Mouse (Mus musculus) cerebellum, adult 9-10 months (tissue): ENCODE measurements at regions not wholly inside any gene's neighbourhood (a gene's known extent, or its start where the extent isn't known, plus 50 kb on each side); places are given as distances from the start of the nearest gene placed in this dataset.

ENCODE experiments used
- DNase-seq: peaks from one replicate; pipeline ENCODE4 v3.0.0; 2022

DNA sequence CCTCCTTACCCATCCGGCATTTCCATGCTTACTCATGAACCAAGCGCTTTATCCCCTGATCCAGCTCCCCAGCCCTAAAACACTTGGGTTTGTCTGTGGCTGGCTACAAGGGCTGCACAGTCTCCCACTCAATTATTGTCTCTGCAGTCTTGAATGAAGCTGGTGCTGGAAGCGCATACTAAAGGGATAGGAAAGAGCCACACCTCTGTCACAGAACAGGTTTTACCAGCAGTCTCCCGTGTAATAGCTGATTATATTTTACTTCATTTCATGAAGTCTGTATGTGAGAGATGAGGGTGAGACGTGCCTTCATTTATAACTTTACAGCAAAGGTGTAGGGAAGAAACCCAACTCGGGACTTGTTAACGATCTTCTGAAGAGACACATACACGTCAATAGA is 167.0 kb upstream of the Adgrl2 start:
- DNase-seq: no peak

DNA sequence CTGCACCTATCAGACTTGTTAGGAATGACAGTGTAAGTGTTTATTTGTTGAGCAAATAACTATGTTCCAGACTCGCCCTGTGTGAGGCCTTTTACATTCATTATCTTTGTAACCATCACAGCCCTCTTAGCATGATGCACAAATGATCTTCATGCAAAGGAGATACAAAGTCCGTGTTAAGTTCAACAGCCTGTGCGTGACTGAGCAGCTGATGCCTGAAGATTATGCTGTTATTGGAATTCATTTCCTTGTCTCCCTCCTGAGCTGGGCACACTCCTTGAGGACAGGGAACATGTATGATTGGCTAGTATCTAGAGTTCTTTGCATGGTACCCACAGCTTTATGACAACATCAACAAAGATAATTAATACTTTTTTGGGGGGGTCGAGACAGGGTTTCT is 162.0 kb upstream of the Adgrl2 start:
- DNase-seq: no peak

DNA sequence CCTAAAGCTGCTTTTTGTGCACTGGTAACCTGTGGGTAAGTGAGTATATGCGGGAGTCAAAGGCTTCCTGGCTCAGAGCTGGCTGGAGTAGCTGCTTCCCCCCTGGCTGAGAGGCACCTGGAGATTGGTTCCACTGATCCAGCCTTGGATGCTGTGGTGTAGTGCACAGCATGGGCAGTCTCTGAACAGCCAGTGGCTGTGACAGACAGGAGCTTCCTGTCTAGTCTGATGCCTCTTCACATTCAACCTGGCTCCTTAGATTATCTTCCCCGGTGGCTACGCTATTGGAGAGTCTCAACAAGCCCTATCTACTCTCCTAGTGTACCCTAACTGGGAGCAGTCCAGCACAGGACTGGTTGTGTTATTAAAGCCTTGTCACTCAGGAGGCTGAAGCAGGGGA is 160.4 kb upstream of the Adgrl2 start:
- no peak for DNase-seq

DNA sequence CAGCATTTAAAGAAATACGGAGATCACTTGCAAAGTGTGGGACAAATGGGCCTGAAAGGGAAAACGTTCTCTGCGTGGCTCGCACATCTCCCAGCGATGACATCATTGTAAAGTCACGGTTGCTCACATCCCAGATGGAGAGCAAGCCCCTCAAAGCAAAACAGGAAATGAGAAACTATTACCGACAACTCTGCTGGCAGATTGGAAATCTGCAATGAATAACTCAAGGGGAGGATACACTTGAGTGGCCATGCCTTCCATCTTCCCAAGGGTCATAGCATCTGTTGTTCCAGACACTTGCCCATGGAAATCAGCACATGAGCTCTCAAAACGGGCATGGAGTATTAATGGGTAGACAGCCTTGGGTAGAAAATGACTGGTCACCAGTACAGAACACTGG is 158.3 kb upstream of the Adgrl2 start:
- DNase-seq: no peak

DNA sequence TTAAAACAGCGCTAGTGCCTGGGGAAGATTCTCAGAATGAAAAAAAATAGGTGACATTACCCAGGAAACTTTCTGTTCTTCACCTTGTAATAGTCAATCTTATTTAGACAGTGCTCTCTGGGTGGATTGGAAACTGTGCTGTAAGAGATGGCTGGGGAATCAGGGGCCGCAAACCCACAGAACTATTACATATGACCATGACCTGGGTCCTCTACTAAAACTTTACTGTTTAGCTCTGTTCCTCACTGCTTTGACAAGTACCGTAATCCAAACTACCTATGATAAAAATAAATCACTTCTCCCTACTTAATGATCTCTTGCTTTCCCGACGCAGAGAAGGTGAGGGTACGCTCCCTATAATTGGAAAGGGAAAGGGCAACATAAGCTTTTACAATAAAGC is 157.6 kb upstream of the Adgrl2 start:
- DNase-seq: no peak

DNA sequence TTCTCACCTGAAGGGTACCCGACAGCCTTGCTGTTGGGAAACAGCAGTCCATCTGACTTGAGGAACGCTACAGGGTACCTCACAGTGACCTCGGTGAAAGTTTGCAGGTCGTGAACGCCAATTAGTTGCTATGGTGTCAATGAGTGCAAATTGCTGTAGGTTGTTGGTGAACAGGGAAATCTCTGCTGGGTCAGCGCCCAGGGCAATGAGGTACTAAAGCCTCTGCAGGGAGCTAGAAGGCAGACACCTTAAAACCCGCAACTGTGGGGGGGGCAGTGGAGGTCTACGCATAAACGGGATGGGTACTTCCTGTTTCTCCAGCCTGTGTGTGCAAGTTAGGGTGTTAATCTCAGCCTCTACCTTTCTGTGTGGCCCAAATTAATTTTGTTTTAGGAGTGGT is 156.3 kb upstream of the Adgrl2 start:
- DNase-seq: no peak

DNA sequence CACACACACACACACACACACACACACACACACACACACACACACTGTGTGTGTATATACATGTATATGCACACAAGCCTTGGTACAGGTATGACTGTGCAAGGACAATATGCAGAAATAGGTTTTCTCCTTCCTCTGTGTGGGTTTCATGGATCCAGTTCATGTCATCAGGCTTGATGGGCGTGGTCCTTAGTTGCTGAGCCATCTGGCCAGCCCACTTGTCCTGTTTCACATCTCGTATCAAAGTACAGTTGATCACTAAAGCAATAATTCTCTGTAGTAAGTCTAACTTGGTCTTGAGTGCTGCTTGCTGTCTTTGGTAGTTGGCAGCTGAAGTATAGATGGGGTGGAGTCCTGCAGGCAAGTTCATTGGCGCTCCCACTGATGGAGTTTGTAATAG is 150.1 kb upstream of the Adgrl2 start:
- no peak for DNase-seq

DNA sequence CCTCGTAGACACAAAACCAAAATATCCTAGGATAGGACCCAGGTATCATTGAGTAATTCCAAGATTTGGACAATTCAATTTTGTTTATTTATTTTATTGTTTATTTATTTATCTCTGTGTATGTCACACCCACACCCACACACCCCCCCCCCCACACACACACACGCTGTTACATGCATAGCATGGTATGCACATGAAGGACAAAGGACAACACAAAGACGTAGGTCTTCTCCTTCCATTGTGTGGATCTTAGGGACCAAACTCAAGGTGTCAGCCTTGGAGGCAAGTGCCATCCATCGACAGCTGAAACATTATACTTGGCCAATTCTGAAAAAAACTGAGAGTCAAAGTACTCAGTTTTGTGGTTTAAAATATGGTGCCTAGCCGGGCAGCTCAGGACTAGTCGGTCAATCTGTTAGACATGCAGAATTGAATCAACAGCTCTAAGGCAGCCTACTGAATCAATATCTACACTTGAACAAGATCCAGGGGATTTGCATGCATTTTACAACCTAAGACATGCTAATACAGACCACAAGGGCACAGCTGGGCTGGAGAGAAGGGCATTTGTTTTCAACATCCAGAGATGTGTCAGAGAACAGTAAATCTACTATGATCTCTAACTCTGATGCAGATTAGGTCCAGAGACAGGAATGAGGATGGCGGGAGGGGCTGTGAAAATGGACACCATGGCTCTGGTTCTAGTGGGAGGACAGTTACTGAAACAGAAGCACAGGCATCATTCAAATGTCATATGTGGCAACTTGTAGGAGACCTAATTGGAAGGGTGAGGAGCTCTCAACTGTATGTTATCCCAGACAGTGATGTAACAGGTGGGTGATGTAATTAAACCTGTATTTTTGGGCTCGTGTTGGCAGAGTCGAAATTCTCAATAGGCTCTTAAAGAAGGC is 143.9 kb upstream of the Adgrl2 start:
- no peak for DNase-seq

DNA sequence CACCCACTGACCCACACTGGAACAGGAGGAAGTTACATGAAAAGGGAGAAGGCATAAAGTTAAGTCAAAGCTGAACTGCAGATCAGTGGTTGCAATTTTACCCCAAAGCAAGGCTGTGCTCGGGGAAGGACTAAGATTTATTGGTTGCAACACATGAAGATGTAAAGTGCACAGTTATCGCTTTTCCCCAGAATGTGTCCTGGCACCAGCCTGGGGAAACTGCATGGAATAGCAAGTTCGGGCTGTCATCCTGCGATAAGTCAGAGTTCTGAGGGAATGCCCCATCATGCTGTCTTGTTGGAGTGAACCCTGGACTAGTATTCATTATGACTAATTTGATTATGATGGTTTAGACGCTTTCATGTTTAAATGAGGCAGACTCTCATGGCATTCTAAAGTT is 128.5 kb upstream of the Adgrl2 start:
- DNase-seq: no peak

DNA sequence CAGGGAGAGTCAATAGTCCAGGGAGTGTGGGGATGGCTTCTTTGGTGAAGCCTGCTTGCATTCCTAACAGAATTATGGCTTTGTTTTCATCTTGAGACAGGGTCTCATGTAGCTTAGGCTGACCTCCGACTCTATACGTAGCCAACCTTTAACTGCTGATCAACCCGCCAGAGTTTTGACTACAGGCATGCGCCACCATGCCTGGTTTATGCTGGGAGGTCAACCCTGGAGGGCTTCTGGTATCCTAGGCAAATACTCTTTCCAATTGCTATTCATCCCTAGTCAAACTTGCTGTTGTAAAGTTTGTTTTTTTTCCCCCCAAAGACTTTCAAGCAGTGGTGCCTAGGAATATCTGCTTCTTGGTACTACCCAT is 127.3 kb upstream of the Adgrl2 start:
- DNase-seq: no peak

DNA sequence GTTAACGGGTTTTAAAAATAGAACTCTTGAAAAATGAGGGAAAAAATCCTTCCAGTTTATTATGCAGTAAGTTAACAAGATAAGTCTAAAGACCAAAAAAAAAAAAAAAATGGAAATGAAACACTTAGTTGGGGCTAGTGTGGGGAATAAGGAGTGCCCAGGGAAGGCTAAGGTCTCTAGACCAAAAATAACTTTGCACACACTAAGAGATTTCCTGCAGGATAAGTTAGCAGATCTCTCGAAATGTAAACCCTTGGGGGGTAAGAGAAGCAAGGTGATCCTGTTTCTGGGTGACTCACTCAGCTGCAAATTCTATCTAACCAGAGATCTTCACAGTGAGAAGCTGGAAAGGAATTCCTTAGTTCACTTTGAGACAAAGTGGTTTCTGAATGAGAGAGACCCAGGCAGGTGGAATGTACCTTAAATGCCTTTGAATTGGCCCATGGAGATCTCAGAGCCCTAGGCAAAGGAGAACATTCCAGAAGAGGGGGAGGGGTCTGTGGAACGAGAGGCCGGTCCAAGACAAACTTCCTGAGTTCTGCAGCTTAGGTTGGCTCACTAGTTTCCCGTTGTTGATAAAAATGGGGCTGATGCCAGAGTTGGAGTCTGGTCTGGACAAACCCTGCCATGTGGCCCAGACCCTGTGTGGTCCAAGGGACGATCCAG is 126.8 kb upstream of the Adgrl2 start:
- DNase-seq: no peak

DNA sequence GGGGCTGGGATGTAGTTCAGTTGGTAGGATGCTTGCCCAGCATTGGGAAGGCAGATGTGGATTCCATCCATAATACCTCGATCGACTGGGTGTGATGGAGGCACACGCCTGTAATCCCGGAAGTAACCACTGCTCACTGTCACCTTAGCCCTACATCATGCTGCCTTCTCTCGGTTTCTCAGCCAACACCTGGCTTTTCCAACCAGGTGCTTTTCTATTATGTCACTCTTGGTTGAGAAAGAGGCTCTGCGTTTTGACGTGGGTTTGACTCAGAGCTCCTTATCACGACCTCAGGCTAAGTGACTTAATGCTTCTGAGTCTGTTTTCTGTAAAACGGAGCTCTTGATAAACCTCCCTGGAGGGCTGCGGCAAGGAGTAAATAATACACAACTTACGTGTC is 126.2 kb upstream of the Adgrl2 start:
- DNase-seq: no peak

DNA sequence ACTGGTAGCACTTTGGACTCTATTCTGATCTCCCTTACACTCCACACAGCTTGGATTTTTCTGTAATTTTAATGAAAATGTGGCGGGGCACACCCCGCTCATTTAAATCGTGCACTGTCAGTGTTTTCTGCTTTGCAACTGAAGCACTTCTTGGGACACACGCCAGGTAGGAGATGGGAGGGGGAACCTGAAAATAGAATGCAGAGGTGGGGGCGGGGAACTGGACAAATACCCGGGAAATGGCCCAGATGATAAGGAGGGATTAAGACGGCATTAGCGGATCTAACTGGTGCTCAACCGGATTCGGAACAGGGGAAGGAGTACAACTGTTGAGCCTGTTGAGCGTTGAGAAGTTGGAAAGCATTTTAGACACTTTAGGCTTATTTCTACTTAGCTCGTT is 125.5 kb upstream of the Adgrl2 start:
- DNase-seq: no peak

DNA sequence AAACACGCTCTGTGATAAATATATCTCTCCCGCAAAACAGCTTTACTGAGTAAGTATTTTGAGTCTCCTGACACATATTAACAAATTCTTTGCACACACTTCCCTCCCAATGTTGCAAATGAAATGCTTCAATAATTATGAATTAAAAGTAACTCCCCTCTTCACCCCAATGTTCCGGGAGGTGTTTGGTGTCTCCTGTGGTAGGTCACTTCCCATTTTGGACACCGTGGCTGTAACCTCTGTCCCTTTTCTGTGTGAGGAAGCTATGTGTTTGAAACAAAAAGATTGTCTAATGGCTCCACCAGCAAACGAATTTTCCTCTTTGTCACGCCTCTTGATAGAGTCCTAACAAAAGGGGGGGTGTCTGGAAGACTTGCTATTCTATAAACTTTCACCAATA is 122.5 kb upstream of the Adgrl2 start:
- DNase-seq: no peak

DNA sequence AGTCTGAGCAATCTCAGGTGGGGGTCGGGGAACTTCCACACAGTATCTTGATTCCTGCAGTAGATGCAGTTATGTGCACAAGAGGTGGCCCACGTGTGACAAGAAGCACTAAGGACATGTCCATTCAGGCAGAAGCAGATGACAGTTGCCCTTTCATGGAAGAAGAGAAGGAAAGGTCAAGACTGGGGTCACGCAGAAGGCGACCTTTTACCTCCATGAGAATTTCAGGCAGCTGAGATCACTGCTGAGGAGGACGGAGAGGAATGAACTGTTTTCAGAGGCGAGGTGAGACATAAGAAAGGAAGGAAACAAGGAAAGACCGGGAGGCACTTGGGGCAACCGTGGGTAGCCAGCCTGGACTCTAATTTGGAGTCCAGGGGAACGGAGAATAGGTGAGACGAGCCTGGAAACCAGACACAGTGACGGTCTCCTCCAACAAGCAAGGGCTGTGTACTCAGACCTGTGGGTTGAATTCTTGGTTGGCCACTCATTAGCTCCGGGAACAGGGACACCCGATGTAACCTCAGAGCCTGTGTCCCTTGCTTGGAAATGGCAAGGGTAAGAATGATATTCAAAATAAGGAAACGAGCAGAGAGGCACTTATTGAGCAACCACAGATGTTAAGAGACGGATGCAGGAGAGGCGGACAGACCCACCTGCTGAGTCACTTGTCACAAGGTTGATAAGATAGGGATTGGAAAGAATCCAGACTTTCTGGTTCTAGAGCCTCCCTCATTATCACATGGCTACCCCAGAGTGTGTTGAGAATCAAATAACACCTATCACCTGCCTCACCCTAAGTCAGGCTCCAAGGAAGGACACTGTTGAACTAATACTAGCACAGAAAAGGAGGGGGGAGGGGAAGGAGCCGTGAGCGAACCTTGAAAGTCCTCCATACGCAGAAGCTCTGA is 121.4 kb upstream of the Adgrl2 start:
- no peak for DNase-seq

DNA sequence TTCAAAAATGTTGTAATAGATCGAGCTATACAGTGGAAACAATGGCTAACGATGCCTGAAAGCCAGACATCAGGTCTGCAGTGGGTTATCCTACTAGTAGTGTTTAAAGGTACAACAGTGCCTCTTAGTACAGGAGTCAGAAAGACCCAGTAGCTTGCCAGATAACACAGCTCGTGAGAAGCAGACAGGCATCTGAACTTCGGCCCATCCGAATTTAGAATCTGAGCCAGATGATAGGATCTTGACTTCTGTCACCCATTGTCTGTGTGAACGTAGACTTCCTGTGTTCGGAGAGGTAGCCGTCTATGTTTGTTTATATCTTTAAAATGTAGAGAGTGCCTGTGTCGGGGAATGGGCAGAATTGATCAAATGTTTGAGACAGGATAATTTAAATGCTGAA is 120.5 kb upstream of the Adgrl2 start:
- no peak for DNase-seq

DNA sequence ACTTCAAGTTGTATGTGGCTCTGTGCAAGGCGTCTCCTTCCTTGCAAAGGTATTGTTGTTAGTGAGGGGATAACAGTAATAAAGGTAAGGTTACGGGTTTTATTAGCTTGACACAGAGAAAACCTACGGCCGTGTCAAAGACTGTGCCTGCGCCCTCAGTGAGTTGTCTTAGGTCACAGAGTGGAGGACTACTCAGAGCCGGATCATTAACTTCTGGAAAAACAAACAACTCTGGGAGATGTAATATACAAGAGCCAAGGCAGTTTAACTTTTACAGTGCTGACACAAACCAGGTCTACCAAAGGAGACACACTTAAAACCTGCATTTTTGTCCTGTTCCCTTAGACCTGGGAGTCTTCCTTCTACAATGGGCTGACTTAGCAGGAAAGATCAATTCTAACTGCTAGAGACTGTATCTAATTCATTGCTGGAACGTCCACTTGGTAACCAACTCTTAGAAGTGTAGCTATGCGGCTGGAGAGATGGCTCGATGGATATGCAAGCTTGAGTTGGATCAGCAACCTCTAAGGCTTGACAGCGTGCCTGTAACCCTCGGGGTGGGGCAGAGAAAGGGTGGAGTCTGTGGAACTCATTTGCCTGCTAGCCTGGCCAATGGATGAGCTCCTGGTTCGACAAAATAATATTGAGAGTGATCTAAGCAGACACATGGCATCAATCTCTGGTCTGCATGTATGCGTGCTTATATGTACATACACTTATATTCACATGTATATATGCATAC is 115.5 kb upstream of the Adgrl2 start:
- no peak for DNase-seq

DNA sequence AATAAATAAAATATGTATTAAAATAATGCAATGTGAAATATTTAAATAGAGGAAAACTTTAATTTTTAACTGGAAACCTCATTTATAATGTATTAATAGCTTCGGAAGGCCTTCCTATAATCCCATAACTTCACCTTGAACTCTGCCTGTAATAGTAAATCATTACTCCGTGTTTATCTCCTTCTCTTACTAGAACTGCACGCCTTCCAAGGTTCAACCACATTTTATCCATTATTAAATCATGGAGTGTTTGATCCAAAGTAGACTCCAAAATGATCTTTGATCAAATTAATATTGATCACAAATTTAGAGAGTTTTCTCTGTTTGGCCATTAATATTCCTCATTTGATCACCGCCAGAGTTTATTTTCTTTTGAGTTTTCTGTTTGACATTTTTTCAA is 114.8 kb upstream of the Adgrl2 start:
- DNase-seq: no peak

DNA sequence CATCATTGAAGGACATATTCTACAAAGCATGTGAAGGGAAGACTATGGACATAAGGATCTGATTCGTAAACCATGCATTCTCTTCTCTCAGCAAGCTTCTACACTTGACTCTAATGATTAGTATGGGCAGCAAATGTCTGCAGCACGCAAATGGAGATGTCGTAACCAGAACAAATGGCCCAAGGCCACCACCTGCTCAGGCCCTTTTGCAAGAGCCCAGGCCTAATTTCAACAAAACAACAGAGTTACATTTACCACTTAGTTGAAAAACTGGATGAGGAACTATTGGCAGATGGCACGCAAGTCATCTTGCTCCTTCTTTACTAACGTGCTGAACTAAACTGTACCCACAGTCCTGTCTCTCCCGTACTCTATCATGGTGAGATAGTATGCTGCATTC is 113.7 kb upstream of the Adgrl2 start:
- DNase-seq: no peak

DNA sequence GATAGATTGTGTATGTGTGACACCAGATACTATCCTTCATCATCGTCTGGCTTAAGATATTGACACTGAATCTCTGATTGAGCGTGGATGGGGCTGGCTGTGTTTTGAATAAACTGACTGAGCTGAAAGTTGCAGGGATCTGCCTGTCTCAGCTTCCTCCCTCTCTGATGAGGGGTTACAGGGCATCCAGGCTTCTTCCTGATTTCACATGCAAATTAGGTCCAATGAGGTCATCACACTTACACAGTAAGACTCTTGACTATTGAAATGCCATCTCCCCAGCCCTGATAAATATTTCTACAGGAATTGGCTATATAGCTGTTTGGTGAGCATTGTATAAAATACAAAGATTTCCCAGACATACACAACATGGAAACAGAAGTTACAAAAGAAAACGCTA is 113.1 kb upstream of the Adgrl2 start:
- no peak for DNase-seq

DNA sequence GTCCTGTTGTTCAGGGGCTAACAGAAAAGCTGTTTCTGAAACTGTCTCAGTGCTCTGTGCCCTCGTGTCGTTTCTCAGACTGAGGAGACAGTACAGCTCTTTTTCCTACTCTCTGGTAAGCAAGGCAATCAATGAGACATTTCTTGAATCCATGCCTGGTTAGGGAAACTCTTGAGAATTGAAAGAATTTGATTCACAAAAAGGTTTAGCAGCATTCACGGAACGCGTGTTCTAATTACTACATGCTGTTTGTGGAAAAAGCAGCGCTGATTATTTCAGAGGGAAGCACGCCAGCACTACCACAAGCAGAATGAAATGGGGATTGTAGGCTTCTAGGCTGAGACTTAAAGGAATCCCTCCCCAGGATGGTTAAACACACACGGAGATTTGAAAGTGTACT is 112.5 kb upstream of the Adgrl2 start:
- DNase-seq: no peak

DNA sequence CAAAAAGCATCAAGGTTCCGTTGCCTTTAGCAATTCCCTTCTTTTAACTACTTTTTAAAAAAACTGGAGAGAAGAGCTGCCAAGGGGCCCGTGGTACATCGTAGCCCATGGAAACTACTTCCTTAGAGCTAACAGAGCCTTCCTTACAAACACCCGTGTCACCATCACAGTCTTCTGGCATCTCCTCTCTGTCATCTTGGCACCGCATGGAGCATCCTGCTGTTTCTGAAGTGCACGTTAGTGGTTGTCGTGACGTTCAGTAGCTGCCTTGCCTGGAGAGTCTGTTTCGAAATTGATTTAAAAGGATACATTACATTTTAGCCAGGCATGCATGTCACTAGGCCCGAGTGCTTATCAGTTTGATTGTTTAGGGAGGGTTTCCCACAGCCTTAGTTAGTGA is 111.4 kb upstream of the Adgrl2 start:
- DNase-seq: no peak

DNA sequence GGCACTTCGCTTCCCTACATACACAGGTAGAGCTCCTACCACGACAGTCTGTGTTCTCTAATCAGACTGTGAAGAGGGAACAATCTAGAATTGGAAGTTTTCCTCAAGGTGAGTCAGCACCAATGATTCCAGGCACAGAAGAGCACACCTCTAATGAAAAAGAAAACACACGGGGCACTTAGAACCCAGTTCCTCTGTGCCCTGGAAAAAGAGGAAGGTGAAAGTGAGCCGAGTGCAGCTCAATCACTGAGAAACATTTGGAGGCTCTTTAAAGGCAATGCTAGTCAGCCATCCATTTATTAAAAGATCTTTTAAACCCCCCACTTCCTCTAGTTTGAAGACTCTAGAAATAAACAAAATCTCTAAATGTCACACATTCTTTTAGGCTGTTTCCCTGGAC is 108.4 kb upstream of the Adgrl2 start:
- no peak for DNase-seq
